In genomic region chr16:18384659-18385058, GRCm38 (mm10) we compare ENCODE assay signal across 17 mouse cellular contexts. TPM values are rescaled to one million over a fixed set of nuclear protein-coding genes. Genes with fewer than 3 reads are reported as not detected.
DNase-seq lines count a peak whose midpoint lies in the region; ATAC-seq and TF ChIP-seq lines count a peak whose summit lies in the region.
"Had no signal": no experiment of that assay in that cellular context is flagged by ENCODE, and none has a peak within 500 bp of the region (broad histone marks: within the 10 kb centered on the region; RNA-seq: fewer than 3 reads in every experiment).

No protein-coding gene starts in this region.

- TF ChIP-seq CTCF in kidney, postnatal 0 days (IDR thresholded peaks at IDR 0.05; ENCODE audit: low read depth), result no peak
- TF ChIP-seq CTCF in E14TG2a.4 (conservative IDR thresholded peaks at IDR 0.05; ENCODE audit: low read length), result no peak

- no peak overlapping the region for H3K4me2 ChIP-seq in kidney, postnatal 0 days (ENCODE audit: low read length)
- H3K4me2 ChIP-seq: heart, embryonic 13.5 days; hindbrain, embryonic 15.5 days; midbrain, embryonic 15.5 days; stomach, embryonic 15.5 days had no signal

- no peaks in the 10 kb centered on the region for H3K36me3 ChIP-seq in heart, embryonic 10.5 days
- no peaks in the 10 kb centered on the region for H3K36me3 ChIP-seq in kidney, postnatal 0 days (ENCODE audit: insufficient read depth, low read length)
- H3K36me3 ChIP-seq in E14TG2a.4 (ENCODE audit: insufficient read depth, low read length), result no peaks in the 10 kb centered on the region
- no peaks in the 10 kb centered on the region for H3K36me3 ChIP-seq in embryonic facial prominence, embryonic 10.5 days (replicated peaks)
- H3K36me3 ChIP-seq: heart, embryonic 13.5 days; hindbrain, embryonic 15.5 days; midbrain, embryonic 15.5 days; stomach, embryonic 15.5 days had no signal

- H3K27me3 ChIP-seq in heart, embryonic 10.5 days (ENCODE audit: insufficient read depth, poor library complexity, severe bottlenecking), result 0 out of 2 replicates have a peak, but pooled peaks cover 2% of the 10 kb centered on the region
- no peaks in the 10 kb centered on the region for H3K27me3 ChIP-seq in kidney, postnatal 0 days (ENCODE audit: insufficient read depth, low read length)
- no peaks in the 10 kb centered on the region for H3K27me3 ChIP-seq in E14TG2a.4 (ENCODE audit: insufficient read depth, low read length)
- H3K27me3 ChIP-seq in embryonic facial prominence, embryonic 10.5 days (replicated peaks; ENCODE audit: low read depth, poor library complexity, severe bottlenecking), result no peaks in the 10 kb centered on the region
- H3K27me3 ChIP-seq: heart, embryonic 13.5 days; hindbrain, embryonic 15.5 days; midbrain, embryonic 15.5 days; stomach, embryonic 15.5 days had no signal

- no peak for ATAC-seq in kidney, postnatal 0 days (replicated peaks; ENCODE audit: low FRiP score, low read depth)
- ATAC-seq: intestine, postnatal 0 days; lung, postnatal 0 days; midbrain, embryonic 15.5 days had no signal

- DNase-seq in heart, adult 11 months, result peak; percentile 79
- no peak for DNase-seq in heart, embryonic 10.5 days (ENCODE audit: low spot score)
- DNase-seq in kidney, postnatal 0 days (ENCODE audit: low spot score), result peak; percentile 52
- no peak for DNase-seq in kidney, postnatal 10 days
- no peak for DNase-seq in embryonic facial prominence, embryonic 10.5 days (ENCODE audit: low spot score)
- no peak for DNase-seq in adrenal gland, postnatal 4 days (ENCODE audit: low spot score in 2 of 2)
- DNase-seq: cerebellum, adult 9-10 months; layer of hippocampus, postnatal 36 days; thymus, adult 2 months had no signal

- no peaks in the 10 kb centered on the region for H3K9me3 ChIP-seq in heart, embryonic 10.5 days
- H3K9me3 ChIP-seq in kidney, postnatal 0 days (replicated peaks; ENCODE audit: low read length), result no peaks in the 10 kb centered on the region
- no peaks in the 10 kb centered on the region for H3K9me3 ChIP-seq in E14TG2a.4 (ENCODE audit: low read length)
- no peaks in the 10 kb centered on the region for H3K9me3 ChIP-seq in embryonic facial prominence, embryonic 10.5 days
- H3K9me3 ChIP-seq: heart, embryonic 13.5 days; hindbrain, embryonic 15.5 days; midbrain, embryonic 15.5 days; stomach, embryonic 15.5 days had no signal

- H3K27ac ChIP-seq in heart, embryonic 10.5 days, result no peak overlapping the region
- H3K27ac ChIP-seq in kidney, postnatal 0 days, result no peak overlapping the region; the same call in 1 of the 2 replicates
- peak overlapping the region; percentile 83; the same call in 1 of the 2 replicates for H3K27ac ChIP-seq in embryonic facial prominence, embryonic 10.5 days (replicated peaks)
- H3K27ac ChIP-seq: heart, embryonic 13.5 days; hindbrain, embryonic 15.5 days; midbrain, embryonic 15.5 days; stomach, embryonic 15.5 days had no signal

- no peak overlapping the region for H3K9ac ChIP-seq in kidney, postnatal 0 days (ENCODE audit: low read depth, low read length)
- H3K9ac ChIP-seq: heart, embryonic 13.5 days; hindbrain, embryonic 15.5 days; midbrain, embryonic 15.5 days; stomach, embryonic 15.5 days had no signal

- peaks cover 54% of the 10 kb centered on the region for H3K4me1 ChIP-seq in heart, embryonic 10.5 days
- peaks cover 26% of the 10 kb centered on the region for H3K4me1 ChIP-seq in kidney, postnatal 0 days (replicated peaks; ENCODE audit: insufficient read depth, low read length)
- H3K4me1 ChIP-seq in E14TG2a.4 (replicated peaks; ENCODE audit: low read depth, low read length), result peaks cover 96% of the 10 kb centered on the region
- peaks cover 93% of the 10 kb centered on the region for H3K4me1 ChIP-seq in embryonic facial prominence, embryonic 10.5 days

- H3K4me3 ChIP-seq in heart, embryonic 10.5 days, result no peak overlapping the region
- no peak overlapping the region for H3K4me3 ChIP-seq in kidney, postnatal 0 days (replicated peaks; ENCODE audit: low read depth, low read length)
- H3K4me3 ChIP-seq in E14TG2a.4 (replicated peaks; ENCODE audit: low read length), result 0 out of 2 replicates have a peak overlapping the region, but pooled peaks have one; percentile 17
- H3K4me3 ChIP-seq in embryonic facial prominence, embryonic 10.5 days, result no peak overlapping the region
- H3K4me3 ChIP-seq: heart, embryonic 13.5 days; hindbrain, embryonic 15.5 days; layer of hippocampus, adult 2 months; midbrain, embryonic 15.5 days; stomach, embryonic 15.5 days had no signal

- 86% methylated on average over 8 of the region's 8 CpGs for WGBS in heart, embryonic 10.5 days
- WGBS in kidney, postnatal 0 days, result 45% methylated on average over 8 of the region's 8 CpGs
- WGBS in embryonic facial prominence, embryonic 10.5 days, result 61% methylated on average over 8 of the region's 8 CpGs

RNA-seq across cellular contexts. Expression of gene Arvcf, which starts 36.7 kb away (rescaled TPM):
- 25.8 and 29.7 TPM in 2 replicates for polyA plus RNA-seq in heart, embryonic 10.5 days (2016; fragmentation: Nextera tagmentation; extraction: Ambion mirVana)
- 20.0 and 20.6 TPM in 2 replicates for polyA plus RNA-seq in kidney, postnatal 0 days (2015; fragmentation: Nextera tagmentation; extraction: Ambion mirVana)
- polyA plus RNA-seq in embryonic facial prominence, embryonic 10.5 days (2016; fragmentation: Nextera tagmentation; extraction: Ambion mirVana), result 65.8 and 71.2 TPM in 2 replicates
- 10 to 100 TPM; 56.9 to 59.4 TPM for total RNA-seq in adrenal gland, postnatal 4 days (2021)

RNA-seq across cellular contexts. Expression of gene Tango2, which starts 36.8 kb away (rescaled TPM):
- 51.3 and 62.1 TPM in 2 replicates for polyA plus RNA-seq in heart, embryonic 10.5 days (2016; fragmentation: Nextera tagmentation; extraction: Ambion mirVana)
- 28.3 and 31.6 TPM in 2 replicates for polyA plus RNA-seq in kidney, postnatal 0 days (2015; fragmentation: Nextera tagmentation; extraction: Ambion mirVana)
- 29.1 and 31.5 TPM in 2 replicates for polyA plus RNA-seq in embryonic facial prominence, embryonic 10.5 days (2016; fragmentation: Nextera tagmentation; extraction: Ambion mirVana)
- total RNA-seq in adrenal gland, postnatal 4 days (2021), result 10 to 100 TPM; 42.3 to 45.5 TPM

RNA-seq across cellular contexts. Expression of gene Txnrd2, which starts 41.5 kb away (rescaled TPM):
- 40.1 and 47.7 TPM in 2 replicates for polyA plus RNA-seq in heart, embryonic 10.5 days (2016; fragmentation: Nextera tagmentation; extraction: Ambion mirVana)
- polyA plus RNA-seq in kidney, postnatal 0 days (2015; fragmentation: Nextera tagmentation; extraction: Ambion mirVana), result 29.8 and 30.6 TPM in 2 replicates
- 27.9 and 32.3 TPM in 2 replicates for polyA plus RNA-seq in embryonic facial prominence, embryonic 10.5 days (2016; fragmentation: Nextera tagmentation; extraction: Ambion mirVana)
- 10 to 100 TPM; 60.2 to 67.6 TPM for total RNA-seq in adrenal gland, postnatal 4 days (2021)

RNA-seq across cellular contexts. Expression of gene Comt, which starts 42.0 kb away (rescaled TPM):
- 83.5 and 102 TPM in 2 replicates for polyA plus RNA-seq in heart, embryonic 10.5 days (2016; fragmentation: Nextera tagmentation; extraction: Ambion mirVana)
- polyA plus RNA-seq in kidney, postnatal 0 days (2015; fragmentation: Nextera tagmentation; extraction: Ambion mirVana), result 107 and 123 TPM in 2 replicates
- polyA plus RNA-seq in embryonic facial prominence, embryonic 10.5 days (2016; fragmentation: Nextera tagmentation; extraction: Ambion mirVana), result 56.2 and 58.4 TPM in 2 replicates
- total RNA-seq in adrenal gland, postnatal 4 days (2021), result 100 to 1,000 TPM in 1 of 2 experiments, 10 to 100 TPM in 1; 99.0 to 129 TPM

Comparison
In these comparisons a context has a peak if more than half of its experiments do, and no peak if none do; other contexts are left out.
1. DNase-seq: peak in heart, adult 11 months (single experiment) and kidney, postnatal 0 days (single experiment); none in heart, embryonic 10.5 days (single experiment), kidney, postnatal 10 days (single experiment), embryonic facial prominence, embryonic 10.5 days (single experiment) and adrenal gland, postnatal 4 days (0 of 2).